Mouse (Mus musculus) kidney, postnatal 14 days (tissue): ENCODE data around the gene Ebpl.

Experiments
- DNase-seq: peaks from one replicate; pipeline ENCODE4 v3.0.0; 2022; ENCODE audit warnings: mixed read lengths

The Ebpl gene

GRCm38 (mm10) chr14:61360131-61360980 is at the start of gene Ebpl:
TSS of gene Ebpl (minus strand) at chr14:61360439.
- DNase-seq, result peak; percentile 93

- DNase-seq, result no peak
Measured at GRCm38 (mm10) chr14:61410020-61410419, 49.8 kb upstream of the Ebpl start.

- no peak for DNase-seq
Measured at GRCm38 (mm10) chr14:61407055-61407454, 46.8 kb upstream of the Ebpl start.

- DNase-seq, result no peak
Measured at GRCm38 (mm10) chr14:61405761-61406160, 45.5 kb upstream of the Ebpl start.

GRCm38 (mm10) chr14:61404941-61405340 is 44.7 kb upstream of the Ebpl start:
- no peak for DNase-seq

- DNase-seq, result no peak
Measured at GRCm38 (mm10) chr14:61394745-61395144, 34.5 kb upstream of the Ebpl start.

GRCm38 (mm10) chr14:61390586-61390985 is 30.3 kb upstream of the Ebpl start:
- no peak for DNase-seq

GRCm38 (mm10) chr14:61367290-61367689 is 7.1 kb upstream of the Ebpl start:
- no peak for DNase-seq

GRCm38 (mm10) chr14:61364656-61365055 is 4.4 kb upstream of the Ebpl start:
- no peak for DNase-seq

- no peak for DNase-seq
Measured at GRCm38 (mm10) chr14:61363734-61364133, 3.5 kb upstream of the Ebpl start.

- no peak for DNase-seq
Measured at GRCm38 (mm10) chr14:61362268-61362667, 2.0 kb upstream of the Ebpl start.

GRCm38 (mm10) chr14:61360981-61361511 is 807 bp upstream of the Ebpl start:
- peak; percentile 14 for DNase-seq

- DNase-seq, result no peak
Measured at GRCm38 (mm10) chr14:61354251-61355235, 5.7 kb downstream of the Ebpl start.

- DNase-seq, result no peak
Measured at GRCm38 (mm10) chr14:61350808-61351207, 9.4 kb downstream of the Ebpl start.

- DNase-seq, result no peak
Measured at GRCm38 (mm10) chr14:61349876-61350275, 10.4 kb downstream of the Ebpl start.

GRCm38 (mm10) chr14:61346827-61347698 is 13.2 kb downstream of the Ebpl start:
- peak; percentile 11 for DNase-seq

GRCm38 (mm10) chr14:61344590-61344989 is 15.6 kb downstream of the Ebpl start:
- no peak for DNase-seq

GRCm38 (mm10) chr14:61339381-61339780 is 20.9 kb downstream of the Ebpl start:
- DNase-seq, result no peak

- DNase-seq, result peak; percentile 78
Measured at GRCm38 (mm10) chr14:61330996-61331561, 29.2 kb downstream of the Ebpl start.

- no peak for DNase-seq
Measured at GRCm38 (mm10) chr14:61330591-61330990, 29.6 kb downstream of the Ebpl start.

GRCm38 (mm10) chr14:61327618-61328450 is 32.4 kb downstream of the Ebpl start:
- peak; percentile 73 for DNase-seq
